Mouse (Mus musculus): Measurements from ENCODE around the gene Hsh2d. TPM values are rescaled to one million over a fixed set of nuclear protein-coding genes. Genes with fewer than 3 reads are reported as not detected.

Hsh2d gene
- total RNA-seq (2021): under 1 TPM in 1 of 2 experiments, not detected in 1; 0.27 TPM
- long read RNA-seq: 0 reads

GRCm38 (mm10) chr8:72189417-72190214, at the start of gene Hsh2d:
TSS of gene Hsh2d (plus strand) at chr8:72189638.
- no peak for DNase-seq (ENCODE audit: low spot score in 2 of 2)

DNA sequence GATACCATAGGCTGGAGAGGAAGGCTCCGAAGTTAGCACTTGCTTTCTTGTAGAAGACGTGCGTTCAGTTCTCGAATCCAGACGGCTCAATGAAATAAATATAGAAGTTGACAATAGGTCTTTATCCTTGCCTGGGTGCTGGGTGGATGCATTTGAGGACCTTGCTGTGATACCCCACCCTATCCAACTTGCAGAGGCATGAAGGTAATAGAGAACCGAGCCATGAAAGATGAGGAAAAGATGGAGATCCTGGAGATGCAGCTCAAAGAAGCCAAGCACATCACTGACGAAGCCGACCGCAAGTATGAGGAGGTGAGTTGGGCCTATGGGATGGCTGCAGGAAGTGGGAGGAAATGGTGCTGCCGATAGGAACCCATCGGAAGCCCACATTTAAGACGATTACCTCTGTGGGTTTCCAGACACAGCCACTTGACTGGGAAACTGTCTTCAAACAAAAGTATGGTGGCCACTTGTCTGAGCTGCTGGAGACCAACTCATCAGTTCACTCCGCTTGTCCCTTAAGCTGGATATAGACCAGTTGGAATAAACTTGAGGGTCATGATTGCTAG, 46.1 kb upstream of the Hsh2d start:
- DNase-seq (ENCODE audit: low spot score in 2 of 2): no peak

- DNase-seq (ENCODE audit: low spot score in 2 of 2): no peak
Measured at GRCm38 (mm10) chr8:72144345-72144975, 45.0 kb upstream of the Hsh2d start.

- no peak for DNase-seq (ENCODE audit: low spot score in 2 of 2)
Measured at GRCm38 (mm10) chr8:72145511-72145910, 43.9 kb upstream of the Hsh2d start.

DNA sequence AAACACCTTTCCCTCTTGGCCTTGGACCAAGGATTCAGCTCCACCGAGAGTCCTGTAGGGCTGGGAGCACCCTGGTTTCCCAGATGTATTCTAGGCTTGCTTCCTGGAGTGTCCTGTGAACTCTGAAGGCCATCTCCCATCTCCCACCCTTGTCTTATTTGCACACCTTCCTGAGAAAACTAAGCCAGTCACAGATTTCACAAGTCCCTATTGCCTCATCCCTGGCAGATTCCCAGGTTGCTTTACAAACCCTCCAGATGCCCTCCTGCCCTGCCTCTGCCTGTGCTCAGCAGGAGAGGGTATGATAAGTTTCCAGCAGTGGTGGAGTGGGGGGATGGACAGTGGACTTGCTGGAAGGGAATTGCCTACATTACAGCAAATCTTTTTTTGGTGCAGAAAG, 43.4 kb upstream of the Hsh2d start:
- DNase-seq (ENCODE audit: low spot score in 2 of 2): no peak

DNA sequence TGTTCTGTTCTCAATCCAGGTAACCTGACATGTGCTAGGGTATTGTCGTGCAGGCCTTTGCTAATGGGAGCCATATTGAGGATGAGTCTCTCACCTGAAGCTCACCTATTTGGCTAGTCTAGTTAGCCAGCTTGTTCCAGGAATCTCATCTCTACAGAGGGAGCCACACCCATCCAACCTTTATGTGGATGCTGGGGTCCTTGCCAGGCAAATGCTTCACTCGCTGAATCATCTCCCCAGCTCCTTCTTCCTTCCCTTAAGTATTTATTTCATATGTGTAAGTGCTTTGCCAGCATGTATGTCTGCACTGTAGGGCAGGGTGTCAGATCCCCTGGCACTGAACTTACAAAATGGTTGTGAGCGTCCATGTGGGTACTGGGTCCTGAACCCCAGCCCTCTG, 42.9 kb upstream of the Hsh2d start:
- DNase-seq (ENCODE audit: low spot score in 2 of 2): no peak

DNA sequence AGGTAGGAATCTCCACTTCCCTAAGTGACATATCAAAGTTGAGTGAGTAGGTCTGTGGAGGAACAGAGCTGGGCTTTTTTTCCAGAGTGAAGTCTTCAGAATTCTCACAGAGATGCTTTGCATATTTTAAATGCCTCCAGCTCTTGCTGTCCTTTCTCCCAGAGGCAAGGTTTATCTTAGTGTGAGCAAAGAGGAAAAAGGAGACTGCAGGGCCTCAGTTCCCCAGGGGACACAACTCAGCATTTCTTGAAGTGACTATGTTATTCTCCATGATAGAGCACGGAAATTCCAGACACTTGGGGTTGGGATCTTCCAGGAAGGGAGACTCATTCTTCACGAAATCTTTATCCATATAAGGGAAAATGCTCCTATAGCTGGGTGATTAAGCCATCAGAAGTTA, 42.2 kb upstream of the Hsh2d start:
- DNase-seq (ENCODE audit: low spot score in 2 of 2): no peak

- DNase-seq (ENCODE audit: low spot score in 2 of 2): no peak
Measured at GRCm38 (mm10) chr8:72149056-72149455, 40.4 kb upstream of the Hsh2d start.

DNA sequence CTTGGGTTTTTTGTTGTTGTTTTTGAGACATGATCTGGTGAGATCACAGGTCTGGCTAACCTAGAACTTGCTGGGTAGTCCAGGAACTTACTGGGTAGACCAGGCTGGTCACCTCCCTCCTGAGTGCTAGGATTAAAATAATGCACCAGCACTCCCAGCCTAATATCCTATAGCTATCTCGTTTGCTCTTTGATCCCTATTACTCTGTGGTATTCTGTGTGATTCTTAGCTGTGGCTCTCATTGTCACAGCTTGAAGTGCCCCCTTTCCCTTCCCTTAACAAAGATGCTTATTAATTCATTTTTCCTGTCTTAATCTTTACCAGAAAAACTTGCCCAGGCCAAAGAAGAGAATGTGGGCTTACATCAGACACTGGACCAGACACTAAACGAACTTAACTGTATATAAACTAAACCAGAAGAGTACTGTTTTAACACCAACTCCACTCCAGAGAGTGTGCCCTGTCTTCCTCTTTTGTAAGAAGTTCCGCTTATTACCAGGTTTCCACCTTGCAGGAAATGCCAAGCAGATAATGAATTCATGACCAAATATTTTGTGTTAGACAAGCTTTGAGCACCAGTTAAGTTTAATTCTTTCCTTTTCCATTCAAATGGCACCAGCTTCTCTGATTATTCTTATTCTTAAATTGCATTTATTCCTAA, 37.9 kb upstream of the Hsh2d start:
- no peak for DNase-seq (ENCODE audit: low spot score in 2 of 2)

DNA sequence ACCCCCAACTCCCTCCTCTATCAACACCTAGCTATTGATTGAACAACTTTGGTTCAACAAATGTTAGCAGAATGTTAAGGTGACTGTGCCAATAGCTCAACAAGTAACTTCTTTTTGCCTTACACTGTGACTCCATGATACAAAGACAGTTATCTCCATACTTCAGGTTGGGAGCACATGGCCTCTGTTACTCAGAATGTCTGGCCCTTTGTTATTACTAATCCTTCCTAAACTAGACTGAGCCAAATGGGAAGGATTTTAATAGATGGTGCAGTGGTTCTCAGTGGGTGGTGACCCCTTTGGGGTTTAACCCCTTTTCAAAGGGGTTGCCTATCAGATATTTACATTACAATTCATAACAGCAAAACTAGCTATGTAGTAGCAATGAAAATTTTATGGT, 36.1 kb upstream of the Hsh2d start:
- no peak for DNase-seq (ENCODE audit: low spot score in 2 of 2)

DNA sequence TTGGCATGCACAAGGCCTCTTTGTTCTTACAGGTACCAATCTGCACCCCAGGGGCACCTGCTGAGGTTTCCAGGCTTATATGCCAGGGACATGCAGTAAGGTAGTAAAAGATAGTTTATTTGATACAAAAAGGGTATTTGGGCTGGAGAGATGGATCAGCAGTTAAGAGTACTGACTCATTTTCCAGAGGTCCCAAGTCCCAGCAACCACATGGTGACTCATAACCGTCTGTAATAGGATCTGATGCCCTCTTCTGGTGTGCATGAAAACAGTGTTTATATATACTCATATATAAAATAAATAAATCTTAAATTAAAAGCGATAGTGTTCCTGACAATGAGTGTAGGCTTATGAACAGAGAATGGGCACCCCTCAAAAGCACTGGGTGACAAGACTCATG, 31.3 kb upstream of the Hsh2d start:
- DNase-seq (ENCODE audit: low spot score in 2 of 2): no peak

GRCm38 (mm10) chr8:72158726-72159125, 30.7 kb upstream of the Hsh2d start:
- DNase-seq (ENCODE audit: low spot score in 2 of 2): no peak

DNA sequence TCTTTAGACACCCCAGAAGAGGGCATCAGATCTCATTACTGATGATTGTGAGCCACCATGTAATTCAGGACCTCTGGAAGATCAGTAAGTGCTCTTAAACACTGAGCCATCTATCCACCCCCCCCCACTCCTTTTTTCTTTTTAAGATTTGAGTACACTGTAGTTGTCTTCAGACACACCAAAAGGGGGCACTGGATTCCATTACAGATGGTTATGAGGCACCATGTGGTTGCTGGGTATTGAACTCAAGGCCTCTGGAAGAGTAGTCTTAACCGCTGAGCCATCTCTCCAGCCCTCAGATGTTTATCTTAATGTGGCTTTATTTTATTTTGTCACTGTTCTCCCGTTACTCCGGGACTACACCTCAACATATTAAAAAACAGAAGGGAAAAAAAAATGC, 29.4 kb upstream of the Hsh2d start:
- DNase-seq (ENCODE audit: low spot score in 2 of 2): no peak

GRCm38 (mm10) chr8:72160707-72161697, 28.4 kb upstream of the Hsh2d start, which contains the start of gene Rab8a:
TSS of gene Rab8a (plus strand) at chr8:72161200.
- peak; percentile 100 for DNase-seq (ENCODE audit: low spot score in 2 of 2)

- no peak for DNase-seq (ENCODE audit: low spot score in 2 of 2)
Measured at GRCm38 (mm10) chr8:72162821-72163220, 26.6 kb upstream of the Hsh2d start.

DNA sequence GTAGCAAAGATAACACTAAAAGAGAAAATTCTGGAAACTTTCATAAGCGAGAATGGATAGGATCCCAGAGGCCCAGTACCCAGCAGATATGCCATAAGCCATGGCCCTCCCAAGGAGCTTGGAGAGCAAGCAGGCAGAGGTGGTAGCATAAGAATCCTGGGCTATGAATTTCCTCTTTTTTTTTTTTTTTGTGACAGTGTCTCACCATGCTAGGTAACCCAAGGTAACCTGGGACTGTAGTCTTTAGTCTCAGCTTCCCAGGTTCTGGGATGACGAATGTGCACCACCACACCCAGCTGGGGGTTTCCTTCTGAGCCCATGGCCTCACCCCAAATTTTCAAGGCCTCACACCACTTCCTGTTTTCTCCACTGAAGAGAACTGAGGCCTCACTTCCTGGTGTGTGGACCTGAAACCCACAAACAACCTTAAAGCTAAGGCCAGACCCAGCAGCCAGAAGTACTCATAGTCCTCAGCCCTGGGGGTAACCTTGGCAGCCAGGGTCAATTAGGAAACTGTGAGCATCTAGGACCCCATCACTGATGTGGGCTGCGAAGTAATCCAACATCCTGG, 20.3 kb upstream of the Hsh2d start:
- no peak for DNase-seq (ENCODE audit: low spot score in 2 of 2)

GRCm38 (mm10) chr8:72169681-72170249, 19.7 kb upstream of the Hsh2d start:
- no peak for DNase-seq (ENCODE audit: low spot score in 2 of 2)

- DNase-seq (ENCODE audit: low spot score in 2 of 2): peak; percentile 86 to 87
Measured at GRCm38 (mm10) chr8:72177346-72177925, 12.0 kb upstream of the Hsh2d start.

GRCm38 (mm10) chr8:72183554-72184202, 5.8 kb upstream of the Hsh2d start:
- peak; percentile 52 to 59 for DNase-seq (ENCODE audit: low spot score in 2 of 2)
